Mouse (Mus musculus) heart, embryonic 11.5 days (tissue): ENCODE measurements around the gene Bri3bp. TPM values are rescaled to one million over a fixed set of nuclear protein-coding genes. Genes with fewer than 3 reads are reported as not detected.
A peak's percentile ranks its signal among the peaks of the same experiment; 100 is the strongest.

Experiments
- ATAC-seq: fragments of 200-750 bp; cut with Nextera tagmentation; replicated peaks from 2 replicates; pipeline ENCODE4 v1.8.0; 2017; ENCODE audit warnings: moderate library complexity; ENCODE audit not compliant: insufficient number of reproducible peaks, low FRiP score, low TSS enrichment
- H3K27ac ChIP-seq: fragments of 300-500 bp; sonication (generic); 2 replicates; pipeline ENCODE4 v1.5.1; 2014; ENCODE audit warnings: mild to moderate bottlenecking, low read depth, low read length
- H3K27me3 ChIP-seq: fragments of 300-500 bp; sonication (generic); 2 replicates; pipeline ENCODE4 v1.6.1; 2014; ENCODE audit warnings: mild to moderate bottlenecking, low read length, mixed read lengths; ENCODE audit not compliant: control insufficient read depth, insufficient read depth
- H3K36me3 ChIP-seq: fragments of 300-500 bp; sonication (generic); 2 replicates; pipeline ENCODE4 v1.6.1; 2014; ENCODE audit warnings: mild to moderate bottlenecking, low read length, moderate library complexity, mixed read lengths; ENCODE audit not compliant: control insufficient read depth, insufficient read depth
- H3K4me1 ChIP-seq: fragments of 300-500 bp; sonication (generic); 2 replicates; pipeline ENCODE4 v1.6.1; 2014; ENCODE audit warnings: low read length; ENCODE audit not compliant: control insufficient read depth, insufficient read depth
- H3K4me2 ChIP-seq: fragments of 300-500 bp; sonication (generic); 2 replicates; pipeline ENCODE4 v1.6.1; 2014; ENCODE audit warnings: mild to moderate bottlenecking, moderate library complexity
- H3K4me3 ChIP-seq: fragments of 300-500 bp; sonication (generic); 2 replicates; pipeline ENCODE4 v1.5.1; 2014; ENCODE audit warnings: low read depth, low read length
- H3K9ac ChIP-seq: fragments of 300-500 bp; sonication (generic); 2 replicates; pipeline ENCODE4 v1.6.1; 2014; ENCODE audit warnings: mild to moderate bottlenecking, low read depth, low read length, moderate library complexity
- H3K9me3 ChIP-seq: fragments of 300-500 bp; sonication (generic); replicated peaks from 2 replicates; pipeline ENCODE4 v1.6.1; 2016; ENCODE audit warnings: low read length; ENCODE audit not compliant: control insufficient read depth
- WGBS: fragments of 180-500 bp; shearing (Covaris S2); extraction: QIAGEN DNeasy Blood & Tissue Kit; methylation state at CpG from one replicate; pipeline ENCODE4 v1.1.7; 2014; ENCODE audit not compliant: insufficient replicate concordance; 5-methylcytosine and 5-hydroxymethylcytosine counted together
- polyA plus RNA-seq: library from polyadenylated mRNA; unstranded; fragments of >200 nt; fragmentation: Nextera tagmentation; extraction: Ambion mirVana; gene quantifications from 2 replicates; pipeline ENCODE4 v1.2.1, GENCODE M21; 2014

The Bri3bp gene
- polyA plus RNA-seq, 1 experiment from 2014 or later: 32.7 TPM

- Histone ChIP-seq H3K4me2 (peak overlapping the region; percentile 87), H3K9me3 (no peaks in the 10 kb centered on the region), H3K27ac (peak overlapping the region; percentile 84), H3K36me3 (no peaks in the 10 kb centered on the region; the same call in 1 of the 2 replicates), H3K9ac (peak overlapping the region; percentile 91), H3K4me3 (peak overlapping the region; percentile 94), H3K27me3 (no peaks in the 10 kb centered on the region), H3K4me1 (no peaks in the 10 kb centered on the region)
- 21% methylated on average over 27 of the region's 27 CpGs for WGBS
- ATAC-seq: no peak
These were observed 998 bp downstream of the Bri3bp start for GRCm38 (mm10) chr5:125442136-125442995.

GRCm38 (mm10) chr5:125443335-125443734 is 2.0 kb downstream of the Bri3bp start:
- peaks cover 2% of the 10 kb centered on the region; the same call in 1 of the 2 replicates for H3K36me3 ChIP-seq
- no peak overlapping the region for H3K27ac ChIP-seq
- H3K9me3 ChIP-seq: no peaks in the 10 kb centered on the region
- H3K27me3 ChIP-seq: no peaks in the 10 kb centered on the region
- no peaks in the 10 kb centered on the region for H3K4me1 ChIP-seq
- no peak for ATAC-seq
- WGBS: 81% methylated on average over 5 of the region's 5 CpGs
- no peak overlapping the region for H3K4me2 ChIP-seq
- no peak overlapping the region for H3K4me3 ChIP-seq
- H3K9ac ChIP-seq: no peak overlapping the region

- H3K9me3 ChIP-seq: no peaks in the 10 kb centered on the region
- peaks cover 2% of the 10 kb centered on the region; the same call in 1 of the 2 replicates for H3K36me3 ChIP-seq
- H3K4me2 ChIP-seq: no peak overlapping the region
- no peaks in the 10 kb centered on the region for H3K27me3 ChIP-seq
- ATAC-seq: no peak
- WGBS: 73% methylated on average over 3 of the region's 3 CpGs
- no peak overlapping the region for H3K27ac ChIP-seq
- no peak overlapping the region for H3K9ac ChIP-seq
- H3K4me3 ChIP-seq: no peak overlapping the region
- no peaks in the 10 kb centered on the region for H3K4me1 ChIP-seq
These were observed 2.5 kb downstream of the Bri3bp start for GRCm38 (mm10) chr5:125443915-125444314.

- no peak overlapping the region for H3K27ac ChIP-seq
- no peak for ATAC-seq
- no peak overlapping the region for H3K4me3 ChIP-seq
- H3K36me3 ChIP-seq: peaks cover 2% of the 10 kb centered on the region; the same call in 1 of the 2 replicates
- H3K27me3 ChIP-seq: no peaks in the 10 kb centered on the region
- WGBS: 95% methylated on average over 4 of the region's 4 CpGs
- no peaks in the 10 kb centered on the region for H3K4me1 ChIP-seq
- no peak overlapping the region for H3K9ac ChIP-seq
- H3K9me3 ChIP-seq: no peaks in the 10 kb centered on the region
- no peak overlapping the region for H3K4me2 ChIP-seq
These were observed 3.2 kb downstream of the Bri3bp start for GRCm38 (mm10) chr5:125444554-125444953.

- peaks cover 2% of the 10 kb centered on the region; the same call in 1 of the 2 replicates for H3K36me3 ChIP-seq
- no peaks in the 10 kb centered on the region for H3K4me1 ChIP-seq
- H3K27me3 ChIP-seq: no peaks in the 10 kb centered on the region
- H3K4me2 ChIP-seq: no peak overlapping the region
- no peaks in the 10 kb centered on the region for H3K9me3 ChIP-seq
- no peak overlapping the region for H3K27ac ChIP-seq
- 82% methylated on average over 7 of the region's 7 CpGs for WGBS
- no peak overlapping the region for H3K4me3 ChIP-seq
- ATAC-seq: no peak
- H3K9ac ChIP-seq: no peak overlapping the region
These were observed 5.0 kb downstream of the Bri3bp start for GRCm38 (mm10) chr5:125446344-125446743.

- no peak overlapping the region for H3K4me3 ChIP-seq
- no peaks in the 10 kb centered on the region for H3K27me3 ChIP-seq
- H3K9me3 ChIP-seq: no peaks in the 10 kb centered on the region
- no peak overlapping the region for H3K27ac ChIP-seq
- no peaks in the 10 kb centered on the region for H3K4me1 ChIP-seq
- 79% methylated on average over 3 of the region's 3 CpGs for WGBS
- H3K36me3 ChIP-seq: peaks cover 2% of the 10 kb centered on the region; the same call in 1 of the 2 replicates
- ATAC-seq: no peak
- H3K9ac ChIP-seq: no peak overlapping the region
- H3K4me2 ChIP-seq: no peak overlapping the region
These were observed 6.7 kb downstream of the Bri3bp start for GRCm38 (mm10) chr5:125448026-125448425.

- Histone ChIP-seq H3K4me1 (no peaks in the 10 kb centered on the region), H3K9ac (no peak overlapping the region), H3K27me3 (no peaks in the 10 kb centered on the region), H3K4me3 (no peak overlapping the region), H3K36me3 (peaks cover 2% of the 10 kb centered on the region; the same call in 1 of the 2 replicates), H3K27ac (no peak overlapping the region), H3K4me2 (no peak overlapping the region), H3K9me3 (no peaks in the 10 kb centered on the region)
- ATAC-seq: no peak
- WGBS: 82% methylated on average over 4 of the region's 4 CpGs
These were observed 7.3 kb downstream of the Bri3bp start for GRCm38 (mm10) chr5:125448631-125449030.

- Histone ChIP-seq H3K36me3 (peaks cover 4% of the 10 kb centered on the region; the same call in 1 of the 2 replicates), H3K27ac (no peak overlapping the region), H3K9me3 (no peaks in the 10 kb centered on the region), H3K4me1 (no peaks in the 10 kb centered on the region), H3K27me3 (no peaks in the 10 kb centered on the region), H3K4me3 (no peak overlapping the region), H3K9ac (no peak overlapping the region), H3K4me2 (no peak overlapping the region)
- 60% methylated on average over 5 of the region's 5 CpGs for WGBS
- ATAC-seq: no peak
These were observed 7.9 kb downstream of the Bri3bp start for GRCm38 (mm10) chr5:125449306-125449705.
